Mouse (Mus musculus) skeletal muscle tissue, adult 2 months (tissue): ENCODE results near the gene Olfr224.
"Not testable (repeated sequence)": the region's sequence is repeated elsewhere in the genome, so short reads cannot be mapped to it uniquely, and the experiment has no call there.

Source experiments
- DNase-seq: peaks from one replicate; pipeline ENCODE4 v3.0.0-alpha.2; 2012; ENCODE audit warnings: low read depth, low spot score

Olfr224 gene

GRCm38 (mm10) chr11:58570405-58570804, at the start of gene Olfr224:
TSS of gene Olfr224 (minus strand) at chr11:58570553.
- DNase-seq: peak; percentile 28

- DNase-seq: no peak
Measured at GRCm38 (mm10) chr11:58618793-58619192, 48.4 kb upstream of the Olfr224 start.

GRCm38 (mm10) chr11:58618369-58618768, 48.0 kb upstream of the Olfr224 start:
- no peak for DNase-seq

- DNase-seq: no peak
Measured at GRCm38 (mm10) chr11:58615975-58616374, 45.6 kb upstream of the Olfr224 start, which contains the start of gene 2210407C18Rik. TSS of gene 2210407C18Rik (minus strand) at chr11:58616075.

DNA sequence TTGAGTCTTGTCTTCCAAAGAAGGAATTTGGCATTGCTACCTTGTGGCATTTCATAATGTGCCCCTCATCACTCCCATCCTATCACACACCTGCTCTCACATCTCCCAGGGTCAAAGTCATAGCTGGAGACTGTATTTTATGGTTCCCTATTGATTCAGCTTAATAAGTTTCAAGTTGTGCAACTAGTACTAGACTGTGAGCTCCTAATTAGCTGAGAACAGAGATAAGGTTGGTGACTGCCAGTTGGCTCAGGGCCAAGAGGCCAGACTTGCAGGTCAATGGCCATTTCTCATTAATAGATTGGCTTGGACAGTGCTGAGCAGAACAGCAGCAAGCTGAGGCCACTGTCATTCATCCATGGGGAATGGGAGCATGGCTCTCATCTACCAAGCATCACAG, 44.2 kb upstream of the Olfr224 start:
- no peak for DNase-seq

GRCm38 (mm10) chr11:58613359-58613758, 43.0 kb upstream of the Olfr224 start:
- DNase-seq: no peak

DNA sequence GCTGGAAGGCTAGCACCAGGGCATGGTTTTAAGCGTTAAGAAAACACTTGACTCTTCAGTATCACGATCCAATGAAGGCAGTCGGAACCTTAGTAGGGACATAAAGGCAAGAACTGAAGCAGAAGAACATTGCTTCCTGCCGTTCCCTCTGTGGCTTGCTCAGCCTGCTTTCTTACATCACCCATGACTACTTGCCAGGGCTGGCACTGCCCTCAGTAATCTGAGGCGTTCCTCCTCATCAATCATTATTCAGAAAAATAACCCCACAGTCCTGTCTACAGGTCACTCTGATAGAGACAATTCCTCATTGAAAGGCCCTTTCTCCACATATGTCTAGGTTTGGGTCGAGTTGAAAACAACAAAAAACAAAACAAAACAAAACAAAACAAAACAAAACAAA, 36.7 kb upstream of the Olfr224 start:
- DNase-seq: no peak

DNA sequence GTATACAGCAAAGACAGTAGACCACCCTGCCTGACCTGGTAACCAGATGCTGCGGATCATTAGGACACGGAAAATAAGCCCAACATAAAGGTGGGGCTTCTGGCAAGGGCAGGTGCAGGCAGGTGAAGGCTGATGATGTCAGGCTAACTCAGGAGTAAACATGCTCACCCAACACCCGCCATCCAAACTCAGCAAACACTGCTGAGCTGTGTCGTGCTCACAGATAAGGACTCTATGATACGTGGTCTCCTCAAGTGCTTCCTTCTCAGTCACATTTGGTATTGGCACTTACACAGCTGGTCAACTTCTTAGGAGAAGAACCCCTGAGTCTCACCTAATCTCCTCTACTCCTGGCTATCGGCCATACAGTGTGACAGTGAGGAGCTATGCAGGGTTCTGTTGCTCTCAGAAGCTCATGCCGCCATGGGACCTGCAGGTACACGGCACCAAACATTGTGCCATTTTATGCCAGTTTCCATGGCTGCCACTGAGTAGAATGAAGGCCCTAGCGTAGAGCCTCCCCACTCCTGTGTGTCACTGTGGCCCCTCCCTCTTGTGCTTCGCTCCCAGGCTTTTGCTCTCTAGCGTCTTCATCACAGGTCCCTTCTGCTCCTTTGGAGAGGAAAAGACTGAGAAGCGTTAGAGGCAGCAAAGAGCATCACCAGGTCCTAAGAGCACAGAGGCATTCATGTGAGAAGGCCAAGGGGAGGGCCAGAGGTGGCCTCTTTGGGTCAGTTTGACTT, 36.0 kb upstream of the Olfr224 start:
- DNase-seq: no peak

GRCm38 (mm10) chr11:58605228-58605627, 34.9 kb upstream of the Olfr224 start:
- no peak for DNase-seq

- no peak for DNase-seq
Measured at GRCm38 (mm10) chr11:58604688-58605087, 34.3 kb upstream of the Olfr224 start.

GRCm38 (mm10) chr11:58602800-58603560, 32.6 kb upstream of the Olfr224 start:
- no peak for DNase-seq

DNA sequence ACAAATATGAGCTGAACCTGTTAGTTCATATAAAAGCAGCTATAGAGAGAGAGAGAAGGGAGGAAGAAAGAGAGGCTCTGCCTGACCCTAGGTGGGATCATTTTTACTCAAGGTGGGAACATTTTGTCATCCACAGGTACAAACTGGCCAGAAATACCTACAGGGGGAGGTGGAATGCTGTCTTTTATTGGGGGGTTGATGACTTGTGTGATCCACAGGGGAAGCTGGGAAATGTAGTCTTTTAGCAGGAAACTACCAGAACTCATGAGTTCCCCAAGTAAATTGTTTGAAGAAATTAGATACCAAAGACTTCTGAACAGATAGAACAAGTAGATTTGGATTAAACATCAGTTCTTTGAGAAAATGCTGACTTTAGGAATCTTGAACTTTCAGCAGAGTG, 31.7 kb upstream of the Olfr224 start:
- no peak for DNase-seq

DNA sequence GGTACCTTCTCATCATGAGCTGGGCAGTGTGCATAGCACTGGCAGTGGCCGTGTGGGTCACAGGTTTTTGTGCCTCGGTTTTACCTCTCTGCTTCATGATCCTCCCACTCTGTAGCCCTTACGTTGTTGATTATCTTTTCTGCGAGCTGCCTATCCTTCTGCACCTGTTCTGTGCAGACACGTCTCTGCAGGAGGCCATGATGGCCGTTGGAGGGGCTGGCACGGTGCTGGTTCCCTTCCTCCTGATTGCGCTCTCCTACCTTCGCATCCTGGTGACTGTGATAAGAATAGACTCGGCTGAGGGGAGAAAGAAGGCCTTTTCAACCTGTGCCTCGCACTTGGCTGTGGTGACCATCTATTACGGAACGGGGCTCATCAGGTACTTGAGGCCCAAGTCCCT, 27.5 kb upstream of the Olfr224 start:
- DNase-seq: no peak

DNA sequence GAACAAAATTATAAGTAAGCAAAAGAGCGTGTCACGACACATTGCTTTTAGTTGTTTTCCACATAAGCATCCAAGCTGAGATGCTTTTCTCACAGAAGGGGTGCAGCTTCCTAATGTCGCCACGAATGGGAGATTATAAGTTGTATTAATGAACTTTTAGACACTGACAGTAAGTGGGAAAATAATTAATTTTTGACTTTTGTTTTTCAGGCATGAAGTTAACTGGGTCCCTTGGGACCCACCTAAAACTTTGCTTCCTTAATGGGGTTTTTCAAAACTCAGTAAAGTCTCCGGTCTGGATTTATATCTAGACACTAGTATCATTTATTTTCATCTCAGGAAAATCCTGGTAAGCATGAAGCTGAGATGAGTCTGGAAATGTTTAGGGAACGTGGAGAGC, 24.5 kb upstream of the Olfr224 start, which contains the start of gene Olfr324:
Gene Olfr324 (plus strand): TSS at position 301 of the 400 bp plus-strand sequence.
- no peak for DNase-seq

GRCm38 (mm10) chr11:58588620-58589250, 18.4 kb upstream of the Olfr224 start:
- no peak for DNase-seq

GRCm38 (mm10) chr11:58587898-58588348, 17.6 kb upstream of the Olfr224 start:
- DNase-seq: no peak

- DNase-seq: no peak
Measured at GRCm38 (mm10) chr11:58578636-58579035, 8.3 kb upstream of the Olfr224 start.

DNA sequence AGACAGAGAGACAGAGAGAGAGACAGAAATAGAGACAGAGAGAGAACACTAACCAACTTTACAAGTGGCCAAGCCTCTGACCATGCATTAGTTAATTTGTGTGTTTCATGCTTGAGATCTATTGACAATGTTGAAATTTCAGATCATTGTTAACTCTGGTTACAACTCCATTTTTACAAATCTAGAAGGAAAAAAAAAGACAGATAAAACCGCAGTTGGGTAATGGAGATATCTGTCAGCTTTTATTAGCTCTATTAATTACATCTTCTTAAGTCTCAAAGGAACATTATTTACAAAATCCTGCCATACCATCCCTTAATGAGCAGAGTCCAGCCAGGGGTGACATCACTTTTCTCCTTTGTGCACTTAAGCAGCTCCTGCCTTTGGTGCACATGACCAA, 7.1 kb upstream of the Olfr224 start, which contains the start of gene Olfr325:
Gene Olfr325 (plus strand): TSS at position 301 of the 400 bp plus-strand sequence.
- no peak for DNase-seq

GRCm38 (mm10) chr11:58555536-58555935, 14.8 kb downstream of the Olfr224 start, which contains the start of gene Olfr328:
TSS of gene Olfr328 (minus strand) at chr11:58555636.
- DNase-seq: peak; percentile 6

GRCm38 (mm10) chr11:58546322-58546721, 24.0 kb downstream of the Olfr224 start, which contains the start of gene Olfr329-ps:
TSS of gene Olfr329-ps (minus strand) at chr11:58546422.
- peak; percentile 0 for DNase-seq

DNA sequence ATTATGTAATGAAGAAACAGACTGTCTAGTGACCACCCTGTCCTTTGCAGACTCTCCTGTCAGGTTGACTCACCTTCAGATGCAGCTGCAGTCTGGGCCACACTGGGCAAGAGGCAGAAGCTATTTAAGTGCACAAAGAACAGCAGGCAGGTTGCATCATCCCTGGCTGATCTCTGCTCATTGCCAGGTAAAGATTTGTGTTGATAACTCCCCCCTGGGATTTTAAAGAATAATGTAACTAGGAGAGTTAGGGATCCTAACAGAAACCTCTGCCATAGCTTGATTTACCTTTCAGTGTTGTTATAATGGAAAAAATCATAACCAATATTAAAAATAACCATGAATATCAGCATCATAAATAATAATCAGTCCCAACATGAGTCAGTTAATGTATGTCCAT, 35.6 kb downstream of the Olfr224 start, which contains the start of gene Olfr330:
Gene Olfr330 (minus strand): TSS at position 101 of the 400 bp plus-strand sequence.
- DNase-seq: not testable (repeated sequence)

GRCm38 (mm10) chr11:58519756-58520155, 50.6 kb downstream of the Olfr224 start:
- DNase-seq: not testable (repeated sequence)
